Mouse (Mus musculus): ENCODE results near the gene Abcb10.

GRCm38 (mm10) chr8:123929026-123929425 is 53.9 kb downstream of the Abcb10 start:
- TF ChIP-seq POLR2A (IDR thresholded peaks at IDR 0.05; ENCODE audit: low read depth, low read length) (no peak), CTCF (IDR thresholded peaks at IDR 0.05; ENCODE audit: borderline replicate concordance, insufficient read depth, low read length) (no peak)
